Mouse (Mus musculus): ENCODE data around the gene Pnkd. TPM values are rescaled to one million over a fixed set of nuclear protein-coding genes. Genes with fewer than 3 reads are reported as not detected.

Gene Pnkd
- total and polyA plus RNA-seq, 3 experiments = 52.5 to 64.2 TPM; not detected in 1

GRCm38 (mm10) chr1:74235938-74236589 lies 48.7 kb upstream of the Pnkd start, which contains the start of gene Arpc2 (continued):
- TF ChIP-seq USF1 (IDR thresholded peaks at IDR 0.05; ENCODE audit: low read depth, low read length) (no peak), CHD2 (IDR thresholded peaks at IDR 0.05; ENCODE audit: low read length) (no peak), CHD1 (IDR thresholded peaks at IDR 0.05; ENCODE audit: low read depth, low read length) (no peak)

DNA sequence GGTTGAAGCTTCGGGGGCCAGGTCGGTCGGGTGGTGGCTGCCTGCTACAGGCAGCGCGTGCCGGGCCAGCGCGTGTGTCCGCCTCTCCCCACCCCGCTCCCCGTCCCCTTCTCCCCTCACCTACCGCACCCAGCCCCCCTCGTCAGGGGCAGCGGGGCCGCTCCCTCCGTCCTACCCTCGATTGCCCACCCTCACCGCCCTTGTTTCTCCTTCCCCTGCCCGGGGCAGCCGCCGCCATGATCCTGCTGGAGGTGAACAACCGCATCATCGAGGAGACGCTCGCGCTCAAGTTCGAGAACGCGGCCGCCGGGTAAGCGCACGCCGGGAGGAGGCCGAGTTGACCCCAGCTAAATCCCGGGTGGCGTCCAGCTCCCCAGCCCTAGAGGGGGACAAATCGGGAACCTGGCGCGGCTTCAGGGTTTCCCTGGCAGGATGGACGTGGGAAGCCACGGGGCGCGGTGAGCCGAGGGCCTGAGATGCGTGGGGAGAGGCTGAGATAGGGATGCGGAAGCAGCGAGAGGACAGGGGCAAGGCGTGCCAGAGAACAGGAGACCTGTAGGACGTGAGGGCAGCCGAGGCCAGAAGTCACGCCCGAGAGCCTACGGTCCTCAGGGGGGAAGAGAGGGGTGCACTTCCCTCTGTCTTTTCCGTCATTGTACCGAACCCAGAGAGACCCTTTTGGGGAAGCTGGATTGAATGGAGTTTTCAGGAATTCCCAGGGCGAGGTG lies 48.0 kb upstream of the Pnkd start:
- peak; percentile 79 for DNase-seq (ENCODE audit: low read depth, low spot score)
- TF ChIP-seq MYC (IDR thresholded peaks at IDR 0.05; ENCODE audit: low read depth, low read length) = peak; percentile 59; the same call in 1 of the 2 replicates
- peak; percentile 75 for TF ChIP-seq SIN3A (IDR thresholded peaks at IDR 0.05; ENCODE audit: low read length)
- TF ChIP-seq EP300 (IDR thresholded peaks at IDR 0.05; ENCODE audit: low read depth in 1 of 2, low read length in 2 of 2) = peak; percentile 8 to 23; a peak in 1 of 4 replicates
- peak; percentile 64 for TF ChIP-seq ELF1 (IDR thresholded peaks at IDR 0.05; ENCODE audit: low read depth, low read length)
- no peak for TF ChIP-seq MAFK (IDR thresholded peaks at IDR 0.05; ENCODE audit: borderline replicate concordance, low read depth, low read length)
- peak in 1 of 2 experiments; percentile 78; a peak in 1 of 4 replicates for TF ChIP-seq POLR2A (IDR thresholded peaks at IDR 0.05; ENCODE audit: control insufficient read depth in 1 of 2, insufficient read depth in 1 of 2, low read depth in 1 of 2, low read length in 2 of 2, poor library complexity in 1 of 2)
- TF ChIP-seq MXI1 (IDR thresholded peaks at IDR 0.05; ENCODE audit: low read depth, low read length) = peak; percentile 89
- no peak for TF ChIP-seq CTCF (IDR thresholded peaks at IDR 0.05 in 2 of 3, conservative IDR thresholded peaks at IDR 0.05 in 1 of 3; ENCODE audit: control insufficient read depth in 1 of 3, insufficient read depth in 1 of 3, low read depth in 2 of 3, low read length in 3 of 3, poor library complexity in 1 of 3, severe bottlenecking in 1 of 3)
- TF ChIP-seq CHD1 (IDR thresholded peaks at IDR 0.05; ENCODE audit: low read depth, low read length) = peak; percentile 92
- peaks cover 9 to 29% of the 10 kb centered on the region in 2 experiments for H3K4me1 ChIP-seq (ENCODE audit: control insufficient read depth in 1 of 2, insufficient read depth in 2 of 2, low read length in 2 of 2)

DNA sequence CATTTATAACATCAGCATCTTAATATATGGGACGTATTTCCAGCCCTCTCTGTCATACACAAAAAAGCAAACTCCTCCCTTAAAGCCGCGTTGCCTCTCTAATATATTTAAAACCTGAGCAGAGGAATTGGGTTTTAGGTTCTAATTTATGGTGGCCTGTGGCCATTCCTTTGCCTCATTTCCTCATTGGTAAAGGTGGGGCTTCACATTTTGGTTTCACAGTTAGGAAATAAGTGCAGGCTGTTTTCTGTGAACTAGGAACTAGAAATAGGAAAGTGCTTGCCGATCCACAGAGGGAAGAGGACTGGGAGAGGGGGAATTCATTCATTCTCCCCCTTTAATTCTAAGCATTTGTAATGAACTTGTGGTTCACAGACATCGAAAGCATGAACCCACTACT lies 47.1 kb upstream of the Pnkd start:
- H3K79me2 ChIP-seq (ENCODE audit: control insufficient read depth, insufficient read depth, low read length, poor library complexity) = peaks cover 58% of the 10 kb centered on the region
- no peaks in the 10 kb centered on the region for H3K9me3 ChIP-seq (replicated peaks; ENCODE audit: insufficient read depth, low read length)
- H3K36me3 ChIP-seq (ENCODE audit: control insufficient read depth in 1 of 2, insufficient read depth in 2 of 2, low read length in 2 of 2) = peaks cover 0 to 37% of the 10 kb centered on the region in 2 experiments
- peak overlapping the region; percentile 87 for H3K27ac ChIP-seq (ENCODE audit: control insufficient read depth, low read depth, low read length)
- H3K9ac ChIP-seq (ENCODE audit: control insufficient read depth, low read depth, low read length, poor library complexity, severe bottlenecking) = peak overlapping the region; percentile 98
- H3K4me1 ChIP-seq (ENCODE audit: control insufficient read depth in 1 of 2, insufficient read depth in 2 of 2, low read length in 2 of 2) = peaks cover 9 to 26% of the 10 kb centered on the region in 2 experiments
- peak overlapping the region; percentile 96 to 98 for H3K4me3 ChIP-seq (ENCODE audit: control insufficient read depth in 1 of 2, insufficient read depth in 1 of 2, low read depth in 2 of 2, low read length in 2 of 2)
- H3K27me3 ChIP-seq (ENCODE audit: control insufficient read depth in 1 of 2, insufficient read depth in 2 of 2, low read length in 2 of 2) = no peaks in the 10 kb centered on the region
- TF ChIP-seq MAX (IDR thresholded peaks at IDR 0.05; ENCODE audit: low read length) (no peak), TBP (IDR thresholded peaks at IDR 0.05; ENCODE audit: low read depth, low read length) (no peak), CHD1 (IDR thresholded peaks at IDR 0.05; ENCODE audit: low read depth, low read length) (no peak), ZNF384 (IDR thresholded peaks at IDR 0.05; ENCODE audit: low read depth, low read length) (no peak), TAL1 (IDR thresholded peaks at IDR 0.05; ENCODE audit: low read length) (no peak), ELF1 (IDR thresholded peaks at IDR 0.05; ENCODE audit: low read depth, low read length) (no peak), GABPA (IDR thresholded peaks at IDR 0.05; ENCODE audit: low read depth, low read length) (no peak), E2F4 (IDR thresholded peaks at IDR 0.05; ENCODE audit: borderline replicate concordance, low read depth, low read length) (no peak)
- DNase-seq (ENCODE audit: low read depth, low spot score) = peak; percentile 65

More for the DNA sequence above, 48.0 kb upstream of the Pnkd start:
- Histone ChIP-seq H3K9me3 (replicated peaks; ENCODE audit: insufficient read depth, low read length) (no peaks in the 10 kb centered on the region), H3K79me2 (ENCODE audit: control insufficient read depth, insufficient read depth, low read length, poor library complexity) (peaks cover 49% of the 10 kb centered on the region), H3K9ac (ENCODE audit: control insufficient read depth, low read depth, low read length, poor library complexity, severe bottlenecking) (peak overlapping the region; percentile 98), H3K27ac (ENCODE audit: control insufficient read depth, low read depth, low read length) (peak overlapping the region; percentile 87), H3K36me3 (ENCODE audit: control insufficient read depth in 1 of 2, insufficient read depth in 2 of 2, low read length in 2 of 2) (peaks cover 0 to 35% of the 10 kb centered on the region in 2 experiments; a peak in 3 of 4 replicates), H3K27me3 (ENCODE audit: control insufficient read depth in 1 of 2, insufficient read depth in 2 of 2, low read length in 2 of 2) (no peaks in the 10 kb centered on the region), H3K4me3 (ENCODE audit: control insufficient read depth in 1 of 2, insufficient read depth in 1 of 2, low read depth in 2 of 2, low read length in 2 of 2) (peak overlapping the region; percentile 96 to 98)

Data from MEL (cell line).